Mouse (Mus musculus) leukemia stem cell, adult 10-12 weeks (primary cell): ENCODE results near the gene Gm10065. TPM values are rescaled to one million over a fixed set of nuclear protein-coding genes. Genes with fewer than 3 reads are reported as not detected.

Experiments
- polyA plus RNA-seq: library from polyadenylated mRNA; stranded (reverse); fragments of >175 nt; gene quantifications from 2 replicates; pipeline ENCODE4 v1.2.3, GENCODE M21; 2012; ENCODE audit warnings: low replicate concordance

The Gm10065 gene
- polyA plus RNA-seq = not detected in 2 replicates

GRCm38 (mm10) chr13:21478759-21479670 lies at the start of gene Gm10065, which contains the start of gene Zkscan4:
Gm10065 (minus strand) TSS chr13:21479441.
Zkscan4 (plus strand) TSS chr13:21478907.

DNA sequence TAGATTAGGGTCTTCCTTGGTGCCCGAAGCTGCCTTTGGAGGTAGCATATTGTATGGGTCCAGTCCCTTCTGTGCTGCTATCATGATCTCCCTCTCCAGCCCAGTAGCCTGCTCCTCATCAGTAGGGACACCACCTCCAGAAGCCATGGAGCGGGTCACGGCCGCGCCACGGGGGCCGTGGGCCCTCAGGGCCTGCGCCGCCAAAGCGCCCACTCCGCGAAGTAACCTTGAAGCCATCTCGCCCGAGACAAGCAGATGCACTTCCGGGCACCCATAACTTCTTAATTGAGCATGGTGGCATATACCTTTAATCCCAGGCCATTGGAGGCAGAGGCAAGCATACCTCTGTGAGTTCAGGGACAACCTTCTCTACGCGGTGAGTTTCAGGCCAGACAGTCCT lies 21.9 kb upstream of the Gm10065 start, which contains the start of gene Gm11273:
Gm11273 (minus strand) TSS at position 237 of the 400 bp plus-strand sequence.

DNA sequence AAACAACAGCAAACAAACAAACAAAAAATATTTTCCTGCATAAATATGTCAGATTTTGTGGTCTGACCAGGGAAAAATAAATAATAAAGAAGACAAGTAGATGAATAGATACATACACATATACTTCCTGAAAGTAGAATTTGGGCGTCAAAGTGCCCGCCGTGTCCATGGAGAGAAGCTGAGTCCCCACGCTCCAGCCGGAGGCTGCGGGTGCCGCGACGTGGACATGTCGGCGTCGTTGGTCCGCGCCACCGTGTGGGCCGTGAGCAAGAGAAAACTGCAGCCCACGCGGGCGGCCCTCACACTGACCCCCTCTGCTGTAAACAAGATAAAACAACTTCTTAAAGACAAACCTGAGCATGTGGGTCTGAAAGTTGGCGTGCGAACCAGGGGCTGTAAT lies 15.8 kb upstream of the Gm10065 start, which contains the start of gene AK157302:
AK157302 (plus strand) TSS at position 144 of the 400 bp plus-strand sequence.

GRCm38 (mm10) chr13:21468061-21469019 lies 10.9 kb downstream of the Gm10065 start, which contains the start of gene Nkapl:
Nkapl (minus strand) TSS chr13:21468509.

GRCm38 (mm10) chr13:21453449-21453848 lies 25.8 kb downstream of the Gm10065 start, which contains the start of gene Zscan26:
Zscan26 (minus strand) TSS chr13:21453730.

GRCm38 (mm10) chr13:21440503-21441206 lies 38.6 kb downstream of the Gm10065 start, which contains the start of gene Pgbd1:
Pgbd1 (minus strand) TSS chr13:21441058.

Other genes starting within 250 kb of the Gm10065 start
- gene Gpx5, start 186.7 kb downstream of the Gm10065 start, polyA plus RNA-seq = not detected in 2 replicates
- gene Gpx6, start 167.3 kb downstream of the Gm10065 start, polyA plus RNA-seq = not detected in 2 replicates
- gene Olfr1367, start 132.5 kb downstream of the Gm10065 start, polyA plus RNA-seq = not detected in 2 replicates
- 1.4 and 1.5 TPM in 2 replicates for gene Zscan12, start 116.6 kb downstream of the Gm10065 start, polyA plus RNA-seq
- 4.3 and 6.0 TPM in 2 replicates for gene Zkscan3, start 76.7 kb downstream of the Gm10065 start, polyA plus RNA-seq
- gene Pgbd1, start 38.4 kb downstream of the Gm10065 start, polyA plus RNA-seq = 0.08 and 0.80 TPM in 2 replicates
- gene Zscan26, start 25.7 kb downstream of the Gm10065 start, polyA plus RNA-seq = 2.7 and 3.7 TPM in 2 replicates
- gene Nkapl, start 10.9 kb downstream of the Gm10065 start, polyA plus RNA-seq = 4.1 and 6.4 TPM in 2 replicates
- not detected in 2 replicates for gene Zkscan4, start 534 bp downstream of the Gm10065 start, polyA plus RNA-seq
- gene AK157302, start 15.8 kb upstream of the Gm10065 start, polyA plus RNA-seq = not detected in 2 replicates
- gene Gm11273, start 22.0 kb upstream of the Gm10065 start, polyA plus RNA-seq = 8.3 and 12.1 TPM in 2 replicates
- gene Zkscan8, start 51.7 kb upstream of the Gm10065 start, polyA plus RNA-seq = 0.74 and 1.9 TPM in 2 replicates
- gene Olfr1366, start 63.4 kb upstream of the Gm10065 start, polyA plus RNA-seq = not detected in 2 replicates
- gene Olfr1535, start 80.5 kb upstream of the Gm10065 start, polyA plus RNA-seq = not detected in 2 replicates
- not detected in 2 replicates for gene Olfr1364, start 102.3 kb upstream of the Gm10065 start, polyA plus RNA-seq
- gene Olfr1362, start 134.6 kb upstream of the Gm10065 start, polyA plus RNA-seq = not detected in 2 replicates
- gene Olfr11, start 163.1 kb upstream of the Gm10065 start, polyA plus RNA-seq = not detected in 2 replicates
- gene Olfr1361, start 183.9 kb upstream of the Gm10065 start, polyA plus RNA-seq = not detected in 2 replicates
- not detected in 2 replicates for gene Olfr1360, start 198.0 kb upstream of the Gm10065 start, polyA plus RNA-seq
- not detected in 2 replicates for gene Olfr1359, start 218.7 kb upstream of the Gm10065 start, polyA plus RNA-seq
- gene Hist1h2bl, start 236.7 kb upstream of the Gm10065 start, polyA plus RNA-seq = 5.9 and 13.2 TPM in 2 replicates
- 24.1 and 37.8 TPM in 2 replicates for gene Hist1h2ai, start 237.0 kb upstream of the Gm10065 start, polyA plus RNA-seq
- gene Hist1h3h, start 238.2 kb upstream of the Gm10065 start, polyA plus RNA-seq = 93.1 and 144 TPM in 2 replicates
- 3.5 and 3.9 TPM in 2 replicates for gene Hist1h2bm, start 242.6 kb upstream of the Gm10065 start, polyA plus RNA-seq